Mouse (Mus musculus) testis, adult 2 months (tissue): ENCODE measurements around the gene Arhgap24.

ENCODE experiments used
- CTCF ChIP-seq: fragments of 200-500 bp; IDR thresholded peaks from 2 replicates; pipeline ENCODE4 v1.5.1; 2012; ENCODE audit warnings: low read depth, mild to moderate bottlenecking, inconsistent platforms, low read length, moderate library complexity; ENCODE audit not compliant: control insufficient read depth, insufficient read depth, insufficient replicate concordance
- POLR2A ChIP-seq: fragments of 200-500 bp; IDR thresholded peaks from 2 replicates; pipeline ENCODE4 v1.6.1; 2012; ENCODE audit warnings: low read depth, mild to moderate bottlenecking, inconsistent platforms, low read length, moderate library complexity; ENCODE audit not compliant: control insufficient read depth

DNA sequence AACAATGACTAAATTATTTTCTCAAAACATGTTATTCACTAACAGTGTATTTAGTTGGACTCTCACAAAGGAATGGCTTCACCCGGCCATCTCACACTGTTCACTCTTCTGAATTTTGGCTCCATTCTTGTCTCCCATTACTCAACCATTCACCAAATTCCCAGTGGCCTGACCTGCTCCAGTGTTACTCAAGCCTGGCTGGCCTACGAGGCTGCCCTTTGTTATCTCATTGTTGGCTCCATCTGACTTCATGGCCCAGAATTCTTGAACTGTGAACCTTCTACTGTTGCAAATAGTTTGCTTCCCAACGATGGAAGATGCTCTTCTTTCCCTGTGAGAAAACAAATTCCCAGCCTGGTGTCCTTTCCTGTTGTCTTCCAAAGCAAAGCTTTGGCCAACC, 18.2 kb upstream of the Arhgap24 start:
- TF ChIP-seq POLR2A (no peak), CTCF (no peak)
